Mouse (Mus musculus) liver, postnatal 0 days (tissue): ENCODE data around the gene Fgf5.

ENCODE experiments used
- CTCF ChIP-seq: sonication (generic); IDR thresholded peaks from 2 replicates; pipeline ENCODE4 v1.5.1; 2016; ENCODE audit warnings: antibody characterized with exemption, low read depth
- EP300 ChIP-seq: IDR thresholded peaks from 2 replicates; pipeline ENCODE4 v1.6.1; 2016; ENCODE audit warnings: antibody characterized with exemption, low read depth, mild to moderate bottlenecking

DNA sequence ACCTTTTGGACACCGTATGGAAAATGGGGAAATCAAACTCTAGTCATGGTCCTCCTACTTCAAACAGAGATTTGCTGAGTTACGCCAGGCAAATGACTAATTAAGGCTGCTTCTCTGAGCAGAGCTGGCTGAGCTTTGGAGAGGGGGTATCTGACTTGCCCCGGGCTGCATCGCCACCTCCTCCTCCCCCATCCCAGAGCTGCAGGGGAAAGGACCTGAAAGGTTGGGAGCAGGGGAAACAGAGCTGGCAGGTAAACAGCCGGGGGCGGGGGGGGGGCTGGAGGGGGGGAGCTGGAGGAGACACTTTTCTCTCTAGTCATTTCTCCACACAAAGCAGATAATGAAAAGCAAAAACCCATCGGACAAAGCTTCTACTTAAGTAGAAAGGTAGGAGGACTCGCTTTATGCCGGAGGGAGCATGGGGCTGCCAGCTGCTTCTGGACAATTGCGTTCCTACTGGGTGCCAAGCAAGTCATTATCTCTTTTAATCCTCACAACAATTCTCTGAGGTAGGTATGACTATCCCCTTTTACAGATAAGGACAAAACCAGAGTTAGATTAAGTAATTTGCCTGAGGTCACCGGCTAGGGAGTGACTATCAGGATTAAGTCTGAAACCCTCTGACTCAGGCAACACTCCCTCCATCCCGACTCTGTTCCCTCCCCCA, 39.2 kb downstream of the Fgf5 start:
- TF ChIP-seq CTCF: no peak
- no peak for TF ChIP-seq EP300
